Mouse (Mus musculus): Measurements from ENCODE around the gene Gpr171.
"Not testable (repeated sequence)": the region's sequence is repeated elsewhere in the genome, so short reads cannot be mapped to it uniquely, and the experiment has no call there.

Gpr171 gene

DNA sequence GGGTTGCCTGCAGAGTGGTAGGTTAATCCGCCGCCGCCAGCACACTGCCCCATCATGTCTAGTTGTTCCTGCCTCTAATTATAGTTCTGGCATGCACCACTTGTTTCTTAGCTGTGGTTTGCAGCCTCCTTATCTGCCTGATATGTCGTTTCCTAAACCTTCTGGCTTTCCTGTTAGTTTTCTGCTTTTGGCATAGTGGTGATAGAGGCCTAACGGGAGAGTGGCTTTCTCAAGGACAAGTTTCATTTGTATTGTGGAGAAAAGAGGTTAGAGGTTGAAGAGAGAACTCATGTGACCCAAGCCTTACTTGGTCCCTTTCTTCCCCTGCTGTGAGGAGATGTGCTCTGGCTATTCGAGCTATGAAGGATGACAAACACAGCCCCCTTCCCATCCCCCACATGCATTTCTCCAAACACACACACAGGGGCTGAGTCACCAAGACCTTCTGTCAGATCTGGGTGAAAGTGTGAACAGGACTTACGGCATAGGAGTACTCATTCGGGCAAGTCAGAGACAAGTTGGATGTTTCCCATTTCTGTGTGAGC, 12.4 kb upstream of the Gpr171 start:
- DNase-seq (ENCODE audit: low read depth in 1 of 2, low spot score in 2 of 2) = no peak

DNA sequence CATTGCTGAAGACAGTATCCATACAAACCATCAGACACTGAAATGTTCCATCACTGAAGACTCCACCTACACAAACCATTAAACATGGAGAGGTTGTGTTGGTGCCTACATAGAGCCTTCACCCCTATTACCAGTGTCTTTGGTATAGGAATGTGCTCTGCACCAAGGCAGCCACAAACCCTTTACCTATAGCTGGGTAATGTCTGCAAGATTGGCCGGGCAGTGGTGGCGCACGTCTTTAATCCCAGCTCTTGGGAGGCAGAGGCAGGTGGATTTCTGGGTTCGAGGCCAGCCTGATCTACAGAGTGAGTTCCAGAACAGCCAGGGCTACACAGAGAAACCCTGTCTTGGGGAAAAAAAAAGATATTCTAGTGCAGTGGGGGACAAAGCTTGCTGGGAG, 11.7 kb upstream of the Gpr171 start:
- not testable (repeated sequence) for DNase-seq (ENCODE audit: low read depth in 1 of 2, low spot score in 2 of 2)

DNA sequence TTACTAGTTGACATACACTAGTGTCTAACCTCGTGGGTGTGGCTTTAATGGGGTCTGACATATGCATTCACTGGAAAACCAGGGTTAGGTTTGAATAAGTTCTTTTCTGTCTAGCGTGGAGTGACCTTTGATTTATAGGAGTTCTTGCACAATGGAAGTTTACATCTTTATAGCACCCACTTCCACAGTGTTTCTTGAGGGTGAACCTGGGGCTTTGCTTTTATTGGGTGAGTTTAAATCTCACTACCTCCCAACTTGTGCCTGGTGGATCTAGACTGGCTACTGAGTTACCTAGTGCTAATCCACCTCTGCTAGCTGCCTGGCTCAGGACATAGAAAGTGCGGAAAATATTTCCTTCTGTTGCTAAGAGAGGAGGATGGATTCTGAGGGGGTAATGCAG, 10.3 kb upstream of the Gpr171 start:
- no peak for DNase-seq (ENCODE audit: low read depth in 1 of 2, low spot score in 2 of 2)

DNA sequence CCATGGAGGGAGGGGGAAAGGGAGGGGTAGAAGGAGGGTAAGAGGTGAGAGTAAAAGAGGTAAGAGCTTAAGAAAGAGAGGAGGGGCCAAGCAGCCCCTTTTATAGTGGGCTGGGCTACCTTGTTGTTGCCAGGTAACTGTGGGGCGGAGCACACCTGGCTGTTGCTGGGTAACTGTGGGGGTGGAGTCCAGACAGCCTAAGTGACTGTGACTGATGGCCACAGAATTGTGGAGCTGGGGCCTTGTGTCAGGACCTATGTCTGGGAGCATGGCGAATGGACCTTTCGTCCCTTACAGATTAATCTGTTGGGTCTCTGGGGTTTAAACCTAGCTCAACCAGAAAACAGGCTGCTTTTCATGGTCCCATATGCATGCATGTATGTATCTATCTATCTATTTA, 8.2 kb upstream of the Gpr171 start:
- not testable (repeated sequence) for DNase-seq (ENCODE audit: low read depth in 1 of 2, low spot score in 2 of 2)

DNA sequence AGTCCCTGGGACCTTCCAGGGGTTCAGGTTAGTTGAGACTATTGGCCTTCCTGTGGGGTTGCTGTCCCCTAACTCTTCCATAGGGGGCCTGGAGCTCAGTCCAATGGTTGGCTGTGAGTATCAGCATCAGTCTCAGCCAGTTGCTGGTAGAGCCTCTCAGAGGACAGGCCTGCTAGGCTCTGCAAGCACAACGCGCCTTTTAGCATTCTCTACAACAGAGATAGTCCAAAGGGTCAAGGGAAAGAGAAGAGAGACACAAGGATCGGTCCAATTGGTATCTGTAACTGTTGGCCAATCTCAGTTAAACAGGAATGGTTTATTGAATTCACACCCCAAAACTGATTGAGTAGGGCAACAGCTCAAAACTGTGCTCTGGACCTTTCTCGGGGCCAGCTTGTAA, 5.8 kb upstream of the Gpr171 start:
- DNase-seq (ENCODE audit: low read depth in 1 of 2, low spot score in 2 of 2) = no peak

DNA sequence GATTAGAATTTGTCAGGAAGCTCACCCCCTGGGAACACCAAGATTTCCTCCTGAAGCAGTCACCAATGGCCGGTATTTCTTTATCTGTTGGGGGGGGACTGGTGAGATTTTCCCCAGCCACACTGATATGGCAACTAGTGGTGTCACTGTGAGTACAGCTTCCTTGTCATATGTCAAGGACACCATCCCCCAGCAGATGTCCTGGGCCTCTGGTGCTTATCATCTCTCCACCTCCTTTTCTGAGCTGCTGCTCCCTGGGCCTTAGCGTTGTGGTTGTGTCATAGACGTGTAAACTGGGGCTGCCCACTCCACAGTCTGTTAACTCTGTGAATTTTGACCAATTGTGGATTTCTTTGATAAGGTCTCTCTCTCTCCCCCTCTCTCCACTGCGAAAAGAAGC, 2.8 kb upstream of the Gpr171 start:
- DNase-seq (ENCODE audit: low read depth in 1 of 2, low spot score in 2 of 2) = no peak

DNA sequence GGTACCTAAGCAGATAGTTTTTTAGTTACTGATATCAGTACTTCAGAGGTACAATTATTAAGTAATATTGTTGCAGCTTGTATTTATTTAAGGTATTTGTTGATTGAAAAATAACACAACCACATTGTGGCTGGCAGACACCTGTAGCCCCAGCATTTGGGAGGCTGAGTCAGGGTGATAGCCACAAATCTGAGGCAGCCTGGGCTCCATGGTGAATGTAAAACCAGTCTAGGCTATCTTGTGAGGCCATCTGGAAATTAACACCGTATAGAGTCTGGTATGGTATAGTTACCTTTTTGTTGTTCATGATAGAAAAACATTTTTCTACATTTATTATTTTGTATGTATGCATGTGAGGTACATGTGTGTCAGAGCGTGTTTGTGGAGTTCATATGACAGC, 525 bp upstream of the Gpr171 start:
- DNase-seq (ENCODE audit: low read depth in 1 of 2, low spot score in 2 of 2) = no peak

DNA sequence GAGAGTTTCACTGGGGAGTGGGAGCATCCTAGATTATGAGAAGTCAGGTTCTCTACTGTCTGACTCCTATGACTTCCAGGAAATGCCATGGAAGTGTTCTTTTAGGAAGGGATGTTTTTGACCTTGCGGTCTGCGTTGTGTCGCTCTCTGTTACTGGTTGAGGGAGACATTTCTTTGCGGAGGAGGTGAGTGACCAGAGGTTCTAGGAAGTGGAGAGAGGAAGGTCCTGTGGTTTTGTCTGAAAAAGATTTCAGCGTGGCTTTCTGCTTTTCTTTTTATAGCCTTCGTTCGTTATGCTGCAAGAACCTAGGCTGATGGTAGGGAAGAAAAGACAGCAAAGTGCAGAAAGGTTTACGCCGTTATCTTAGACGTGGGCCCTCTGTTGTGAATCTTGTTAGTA, 3.1 kb downstream of the Gpr171 start:
- no peak for DNase-seq (ENCODE audit: low read depth in 1 of 2, low spot score in 2 of 2)

DNA sequence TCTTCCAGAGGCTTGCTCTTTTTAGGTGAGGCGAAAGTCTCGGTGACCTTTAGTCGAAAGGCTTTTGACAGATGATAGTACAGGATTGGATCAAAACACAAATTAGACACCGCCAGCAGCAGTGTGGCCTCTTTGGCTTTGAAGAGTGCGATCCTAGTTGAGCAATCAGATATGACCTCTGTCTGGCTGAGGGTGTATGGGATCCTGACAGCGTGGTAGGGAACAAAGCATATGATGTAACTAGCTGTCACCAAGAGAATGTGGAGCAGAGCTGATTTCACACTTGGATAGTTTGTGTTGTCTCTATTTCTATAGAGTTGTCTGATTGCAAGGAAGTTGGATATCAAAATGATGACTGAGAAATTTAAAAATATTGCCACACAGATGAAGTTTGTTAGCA, 4.2 kb downstream of the Gpr171 start:
- no peak for DNase-seq (ENCODE audit: low read depth in 1 of 2, low spot score in 2 of 2)

DNA sequence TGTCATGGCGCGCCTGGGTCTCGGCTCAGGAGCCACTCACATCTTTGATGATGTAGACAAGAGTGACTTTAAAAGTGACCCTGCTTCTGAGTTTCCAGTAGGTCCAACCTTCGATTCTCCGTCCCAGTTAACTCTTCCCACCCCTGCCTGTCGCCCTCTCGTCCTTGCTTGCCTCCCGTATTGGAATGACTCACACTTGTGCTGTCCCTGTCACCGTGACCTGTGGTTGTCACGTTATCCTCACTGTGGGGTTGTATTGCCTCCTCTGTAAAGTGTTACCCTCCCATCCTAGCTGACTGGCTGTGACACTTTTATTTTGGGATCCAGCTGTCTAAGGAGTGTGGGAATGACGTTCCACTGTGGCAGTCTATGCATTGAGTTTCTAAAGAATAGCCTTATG, 8.9 kb downstream of the Gpr171 start:
- DNase-seq (ENCODE audit: low read depth in 1 of 2, low spot score in 2 of 2) = no peak

DNA sequence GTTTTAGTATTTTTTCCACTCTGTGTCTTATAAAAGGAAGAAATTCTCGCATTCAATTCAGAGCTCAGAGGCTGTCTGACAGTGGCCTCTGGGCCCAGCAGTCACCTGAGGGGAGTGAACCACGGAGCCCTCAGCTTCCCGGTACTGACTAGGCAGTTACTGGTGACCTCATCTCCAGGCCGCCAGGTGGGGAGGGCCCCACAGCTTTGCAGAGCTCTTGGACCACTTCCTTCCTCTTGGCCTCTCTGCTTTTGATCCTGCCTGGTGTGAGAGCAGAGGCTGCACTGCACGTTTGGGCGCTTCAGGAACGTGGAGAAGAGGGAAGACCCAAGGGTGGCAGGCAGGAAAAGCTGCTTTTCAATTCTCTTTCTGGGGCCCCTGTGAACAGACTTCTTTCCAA, 20.7 kb downstream of the Gpr171 start:
- peak in 1 of 2 experiments; percentile 9 for DNase-seq (ENCODE audit: low read depth in 1 of 2, low spot score in 2 of 2)

DNA sequence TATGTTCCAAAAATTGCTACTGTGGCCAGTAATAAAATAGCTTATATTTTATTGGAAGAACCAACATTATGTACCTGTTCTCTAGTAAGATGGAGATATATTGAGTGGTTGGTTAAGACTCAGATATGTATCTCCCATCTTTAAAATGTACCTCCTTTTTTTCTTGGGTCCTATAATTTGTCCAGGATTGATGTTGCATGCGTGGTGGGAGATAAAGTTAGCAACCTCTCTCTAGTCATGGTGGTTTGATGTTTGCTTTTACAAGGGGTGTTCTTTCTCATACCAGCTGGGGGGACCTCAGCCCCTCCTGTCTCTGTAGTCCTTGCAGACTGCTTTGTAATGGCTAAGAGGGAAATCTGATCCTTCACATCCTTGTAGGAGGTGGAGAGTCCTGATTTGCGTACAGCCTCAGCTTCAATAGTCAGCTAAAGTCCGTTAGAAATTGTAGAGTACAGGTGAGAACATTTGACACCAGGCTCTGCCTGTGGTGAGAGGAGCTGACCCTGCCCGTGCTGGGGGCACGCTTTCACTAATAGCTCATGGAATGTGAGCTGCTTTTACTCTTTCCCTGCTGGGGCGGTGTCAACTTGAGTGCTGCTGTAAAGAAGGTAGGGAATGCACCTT, 21.2 kb downstream of the Gpr171 start:
- DNase-seq (ENCODE audit: low read depth in 1 of 2, low spot score in 2 of 2) = no peak

DNA sequence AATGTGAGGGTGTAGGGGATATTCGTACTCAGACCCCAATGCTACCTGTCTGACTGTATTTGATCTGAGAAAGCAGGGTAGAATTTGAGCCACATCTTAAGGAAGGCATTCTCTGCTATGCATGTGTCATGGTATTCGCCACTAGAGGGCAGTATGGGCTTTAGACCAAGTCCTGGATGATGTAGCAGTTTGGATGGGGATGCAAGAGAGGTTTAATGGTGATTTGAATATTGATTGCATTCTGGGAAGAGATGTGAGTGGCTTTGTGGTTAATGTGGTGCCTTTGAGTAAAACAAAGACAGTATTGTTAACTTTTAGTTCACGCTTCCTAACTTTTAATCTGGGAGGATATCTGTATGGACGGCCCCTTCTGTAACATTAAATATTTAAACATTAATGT, 22.3 kb downstream of the Gpr171 start:
- DNase-seq (ENCODE audit: low read depth in 1 of 2, low spot score in 2 of 2) = peak in 1 of 2 experiments; percentile 40

DNA sequence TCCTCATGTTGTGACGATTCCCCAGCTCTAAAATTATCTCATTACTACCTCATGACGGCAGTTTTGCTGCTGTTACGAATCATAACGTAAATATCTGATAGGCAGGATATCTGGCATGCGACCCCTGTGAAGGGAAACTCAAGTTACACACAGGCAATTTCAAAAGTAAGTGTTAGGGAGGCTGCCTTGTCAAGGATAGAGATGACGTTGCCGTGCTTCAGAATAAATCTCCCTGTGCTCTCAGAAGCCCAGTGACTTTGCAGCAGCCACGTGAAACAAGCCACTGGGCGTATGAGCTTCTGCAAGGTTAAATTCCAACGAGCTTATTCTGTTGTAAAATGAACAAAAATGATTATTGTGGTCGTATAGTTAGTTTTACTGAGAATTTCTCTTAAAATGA, 23.0 kb downstream of the Gpr171 start:
- no peak for DNase-seq (ENCODE audit: low read depth in 1 of 2, low spot score in 2 of 2)

DNA sequence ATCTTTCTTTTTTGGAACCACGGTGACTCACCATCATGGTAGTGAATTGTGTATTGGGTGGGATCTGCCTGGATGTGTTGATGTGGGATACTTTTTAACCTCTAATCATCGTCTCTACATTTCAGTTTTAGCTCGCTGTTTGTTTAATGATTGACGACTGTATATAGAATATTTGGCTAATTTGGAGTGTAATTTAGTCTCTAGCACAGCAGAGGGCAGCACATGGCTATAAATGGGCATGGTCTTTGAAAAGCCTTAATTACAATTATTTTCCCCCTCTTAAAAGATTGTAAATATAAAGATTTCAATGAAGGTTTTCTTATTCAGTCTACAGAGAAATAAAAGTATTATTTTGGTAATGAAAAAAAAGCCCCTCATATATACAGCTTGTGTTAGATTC, 24.3 kb downstream of the Gpr171 start:
- DNase-seq (ENCODE audit: low read depth in 1 of 2, low spot score in 2 of 2) = no peak

DNA sequence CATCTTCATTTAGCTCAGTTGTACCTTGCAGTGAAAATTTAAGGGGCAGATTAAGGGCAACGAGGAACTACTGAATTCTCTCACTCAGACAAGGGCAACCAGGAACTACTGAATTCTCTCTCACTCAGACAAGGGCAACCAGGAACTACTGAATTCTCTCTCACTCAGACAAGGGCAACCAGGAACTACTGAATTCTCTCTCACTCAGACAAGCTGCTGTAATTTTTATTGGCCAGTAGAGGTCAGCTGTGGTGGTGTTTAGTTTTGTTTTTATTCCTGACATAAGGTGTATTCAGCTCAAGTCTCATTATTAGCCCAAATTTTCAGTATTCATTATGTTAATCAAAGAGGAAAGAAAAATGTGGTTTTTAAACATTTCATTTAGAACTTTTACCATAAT, 32.5 kb downstream of the Gpr171 start:
- not testable (repeated sequence) for DNase-seq (ENCODE audit: low read depth in 1 of 2, low spot score in 2 of 2)

DNA sequence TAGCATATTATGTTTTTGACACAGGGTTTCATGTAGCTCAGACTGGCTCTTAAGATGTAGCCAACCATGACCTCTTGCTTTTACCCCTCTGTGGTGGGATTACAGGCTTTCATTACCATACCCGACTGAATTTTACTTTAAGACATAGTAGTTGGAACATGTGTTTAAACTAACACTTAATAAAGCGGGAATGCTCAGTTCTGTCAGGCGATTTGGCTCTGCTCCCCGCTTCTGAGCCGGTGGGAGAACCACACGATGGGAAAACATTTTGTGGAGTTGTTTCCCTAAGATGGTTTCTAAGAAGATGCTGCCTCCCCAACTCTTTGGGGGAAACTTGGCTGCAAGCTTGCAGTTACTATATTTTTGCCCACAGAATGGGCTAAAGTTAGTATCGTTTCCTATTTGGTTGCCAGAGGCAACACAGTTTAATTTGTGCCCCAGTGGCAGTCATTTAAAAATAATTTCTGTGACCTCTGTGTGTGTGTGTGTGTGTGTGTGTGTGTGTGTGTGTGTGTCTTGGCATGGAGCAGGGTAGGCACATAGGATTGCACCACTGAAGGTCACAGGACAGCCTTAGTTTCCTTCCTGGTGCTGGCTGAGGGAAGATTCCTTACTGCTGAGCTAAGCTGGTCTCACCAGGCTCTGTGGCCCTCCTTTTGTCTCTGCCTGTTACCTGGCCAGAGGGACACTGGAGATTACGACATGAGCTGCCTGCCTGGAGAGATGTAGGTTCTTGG, 34.9 kb downstream of the Gpr171 start:
- no peak for DNase-seq (ENCODE audit: low read depth in 1 of 2, low spot score in 2 of 2)

DNA sequence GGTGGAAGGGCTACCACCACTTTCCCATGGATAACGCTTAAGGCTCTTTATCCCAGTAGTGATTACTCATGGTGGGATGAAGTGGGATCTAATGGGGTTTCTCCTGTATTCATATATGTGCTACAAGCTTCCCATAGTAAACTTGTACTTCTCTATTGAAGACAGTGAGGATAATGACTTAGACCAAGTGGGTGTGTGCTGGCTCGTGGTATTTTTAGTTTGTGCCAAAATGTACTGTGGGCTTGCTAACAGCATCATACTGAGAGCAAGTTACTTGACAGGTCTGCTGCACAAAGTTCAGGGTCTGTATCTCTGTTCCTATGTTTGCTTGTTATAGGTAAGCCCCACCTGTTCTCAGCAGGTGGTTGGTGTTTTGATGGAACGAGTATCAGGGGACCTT, 35.7 kb downstream of the Gpr171 start:
- no peak for DNase-seq (ENCODE audit: low read depth in 1 of 2, low spot score in 2 of 2)

DNA sequence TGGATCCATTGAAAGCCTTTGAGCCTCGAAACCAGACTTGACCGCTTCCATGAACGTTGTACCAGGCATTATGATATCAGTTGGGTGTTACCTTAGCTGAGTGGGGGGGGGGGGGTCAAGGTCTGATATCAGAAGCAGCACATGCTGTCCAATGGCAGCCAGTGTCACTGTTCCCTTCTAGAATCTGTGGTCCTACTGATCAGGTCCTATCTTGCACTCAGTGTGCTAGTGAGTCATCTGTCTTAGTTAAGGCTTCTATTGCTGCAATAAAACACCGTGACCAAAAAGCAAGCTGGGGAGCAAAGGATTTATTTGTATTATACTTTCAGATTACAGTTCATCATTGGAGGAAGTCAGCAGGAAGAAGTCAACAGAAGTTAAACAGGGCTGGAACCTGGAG, 38.2 kb downstream of the Gpr171 start:
- no peak for DNase-seq (ENCODE audit: low read depth in 1 of 2, low spot score in 2 of 2)

DNA sequence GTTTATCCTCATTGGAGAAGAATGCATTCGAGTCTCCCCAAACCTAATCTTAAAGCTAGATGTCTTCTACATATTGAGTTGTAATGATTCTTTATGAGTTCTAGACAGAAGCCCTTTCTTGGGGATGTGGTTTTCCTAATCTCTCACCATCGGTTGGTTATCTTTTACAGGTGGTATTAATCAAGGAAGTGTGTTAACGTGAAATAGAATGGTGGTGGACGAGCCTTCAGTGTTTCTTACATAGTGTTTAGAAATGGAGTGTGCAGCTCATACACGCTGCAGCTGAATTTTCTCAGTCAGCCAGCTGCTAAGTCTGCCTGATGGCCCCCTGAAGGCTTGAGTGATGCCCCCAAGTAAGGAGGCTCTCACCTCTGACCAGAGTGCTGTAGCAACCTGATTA, 39.5 kb downstream of the Gpr171 start:
- no peak for DNase-seq (ENCODE audit: low read depth in 1 of 2, low spot score in 2 of 2)

DNA sequence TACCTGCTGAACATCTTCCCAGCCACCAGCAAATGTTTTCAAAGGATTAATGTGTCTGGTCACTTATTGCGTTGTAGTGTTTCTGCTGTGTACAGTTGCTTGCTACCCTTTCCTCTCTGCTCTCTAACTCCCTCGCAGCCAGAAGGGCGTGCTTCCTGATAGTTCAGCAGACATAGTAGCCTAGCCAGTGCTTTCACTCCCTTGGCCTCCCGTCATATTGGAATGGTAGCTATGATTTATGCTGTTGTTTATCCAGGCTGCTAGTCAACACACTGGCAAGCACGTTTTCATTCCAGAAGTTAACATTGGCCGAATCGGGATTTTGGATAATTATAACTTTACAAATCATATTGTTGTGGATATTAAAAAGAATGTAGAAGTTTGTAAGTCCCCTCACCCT, 41.5 kb downstream of the Gpr171 start:
- no peak for DNase-seq (ENCODE audit: low read depth in 1 of 2, low spot score in 2 of 2)

DNA sequence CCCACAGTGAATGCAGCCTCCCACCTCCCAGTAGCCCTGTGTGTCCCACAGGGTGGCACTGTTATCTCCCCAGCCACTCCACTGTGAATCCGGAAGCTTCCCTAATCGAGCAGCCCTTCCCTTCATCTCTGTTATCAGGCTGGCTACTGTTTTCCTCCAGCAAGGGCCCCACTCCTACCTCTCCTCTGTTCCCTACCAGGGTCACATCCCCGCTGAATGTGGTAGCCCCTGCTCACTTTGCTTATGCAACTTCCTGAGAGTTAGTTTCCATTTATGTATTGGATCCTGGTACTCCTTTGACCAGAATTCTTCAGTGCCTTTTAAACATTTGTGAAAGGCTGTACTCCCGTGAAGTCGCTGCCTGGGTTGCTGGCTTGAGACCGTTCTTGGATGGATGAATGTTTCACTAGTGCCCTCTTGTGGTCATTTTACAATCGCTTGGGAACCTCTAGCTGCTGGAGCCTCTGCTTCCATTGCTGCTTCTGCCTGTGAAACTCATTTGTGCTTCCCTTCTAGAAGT, 42.5 kb downstream of the Gpr171 start:
- peak in 1 of 2 experiments; percentile 12 for DNase-seq (ENCODE audit: low read depth in 1 of 2, low spot score in 2 of 2)

Measured in monocyte, adult 2 months (primary cell).